Mouse (Mus musculus): ENCODE data around the gene Hoxc6. TPM values are rescaled to one million over a fixed set of nuclear protein-coding genes. Genes with fewer than 3 reads are reported as not detected.

Hoxc6 gene
- total and polyA plus RNA-seq, 2 experiments from 2014 or later, result not detected

DNA sequence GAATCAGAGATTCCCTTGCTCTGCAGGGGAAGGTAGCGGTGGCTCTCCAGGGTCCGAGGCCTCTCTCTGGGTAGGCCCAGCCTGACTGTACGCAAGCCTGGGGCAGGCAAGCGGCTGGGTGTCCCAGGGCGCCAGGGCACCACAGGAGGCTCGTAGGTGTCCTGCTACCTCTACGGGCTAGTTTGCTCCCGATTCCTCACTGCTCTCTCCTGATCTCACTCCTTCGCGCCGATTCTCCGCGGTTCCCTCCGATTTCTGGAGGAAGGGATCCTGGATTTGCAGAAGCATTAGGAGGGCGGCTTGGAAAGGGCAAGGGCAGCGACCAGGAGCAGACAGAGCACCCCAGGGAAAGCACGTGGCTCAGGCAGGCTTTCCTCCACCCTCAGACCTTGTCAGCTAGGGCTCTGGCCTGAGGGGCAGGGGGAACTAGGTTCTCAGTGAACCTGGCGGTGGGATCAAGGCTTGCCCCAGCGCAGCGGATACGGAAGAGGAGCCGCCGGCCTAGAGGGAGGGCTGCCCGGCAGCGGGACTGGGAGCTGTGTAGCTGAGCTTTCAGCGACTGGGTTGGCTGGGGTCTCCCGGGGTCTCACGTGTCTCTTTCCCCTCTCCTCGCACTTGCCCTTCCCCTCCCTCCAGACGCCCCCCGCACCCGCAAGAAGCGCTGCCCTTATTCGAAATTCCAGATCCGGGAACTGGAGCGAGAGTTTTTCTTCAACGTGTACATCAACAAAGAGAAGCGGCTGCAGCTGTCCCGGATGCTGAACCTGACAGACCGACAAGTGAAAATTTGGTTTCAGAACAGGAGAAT, 42.0 kb upstream of the Hoxc6 start:
- DNase-seq (no peak), ATAC-seq (no peak)
- 1% methylated on average over 40 of the region's 40 CpGs for WGBS
- H3K27ac ChIP-seq (ENCODE audit: low read depth, low read length), result no peak overlapping the region
- no peaks in the 10 kb centered on the region for H3K9me3 ChIP-seq (ENCODE audit: low read length)
- H3K4me2 ChIP-seq (ENCODE audit: low read depth), result no peak overlapping the region
- H3K4me1 ChIP-seq (ENCODE audit: insufficient read depth), result no peaks in the 10 kb centered on the region
- H3K27me3 ChIP-seq (ENCODE audit: insufficient read depth, low read length), result peaks cover 95% of the 10 kb centered on the region
- TF ChIP-seq CTCF (IDR thresholded peaks at IDR 0.05; ENCODE audit: low read depth), result no peak
- H3K9ac ChIP-seq, result no peak overlapping the region
- H3K36me3 ChIP-seq (ENCODE audit: insufficient read depth), result no peaks in the 10 kb centered on the region
- no peak overlapping the region for H3K4me3 ChIP-seq (ENCODE audit: low read depth, low read length)

GRCm38 (mm10) chr15:102956906-102957305, 41.2 kb upstream of the Hoxc6 start:
- Histone ChIP-seq H3K4me2 (ENCODE audit: low read depth) (no peak overlapping the region), H3K9me3 (ENCODE audit: low read length) (no peaks in the 10 kb centered on the region), H3K27me3 (ENCODE audit: insufficient read depth, low read length) (peaks cover 95% of the 10 kb centered on the region), H3K4me1 (ENCODE audit: insufficient read depth) (no peaks in the 10 kb centered on the region), H3K4me3 (ENCODE audit: low read depth, low read length) (no peak overlapping the region), H3K36me3 (ENCODE audit: insufficient read depth) (no peaks in the 10 kb centered on the region), H3K9ac (no peak overlapping the region), H3K27ac (ENCODE audit: low read depth, low read length) (no peak overlapping the region)
- no peak for ATAC-seq
- no peak for TF ChIP-seq CTCF (IDR thresholded peaks at IDR 0.05; ENCODE audit: low read depth)
- under 1% methylated on average over 12 of the region's 12 CpGs for WGBS
- DNase-seq, result no peak

GRCm38 (mm10) chr15:102959663-102960191, 38.3 kb upstream of the Hoxc6 start:
- Histone ChIP-seq H3K4me1 (ENCODE audit: insufficient read depth) (no peaks in the 10 kb centered on the region), H3K27me3 (ENCODE audit: insufficient read depth, low read length) (peaks cover 96% of the 10 kb centered on the region), H3K4me3 (ENCODE audit: low read depth, low read length) (no peak overlapping the region), H3K36me3 (ENCODE audit: insufficient read depth) (no peaks in the 10 kb centered on the region), H3K9me3 (ENCODE audit: low read length) (no peaks in the 10 kb centered on the region), H3K4me2 (ENCODE audit: low read depth) (no peak overlapping the region), H3K27ac (ENCODE audit: low read depth, low read length) (no peak overlapping the region), H3K9ac (no peak overlapping the region)
- DNase-seq, result no peak
- TF ChIP-seq CTCF (IDR thresholded peaks at IDR 0.05; ENCODE audit: low read depth), result no peak
- under 1% methylated on average over 13 of the region's 13 CpGs for WGBS
- ATAC-seq, result no peak

GRCm38 (mm10) chr15:102961728-102962127, 36.3 kb upstream of the Hoxc6 start:
- H3K36me3 ChIP-seq (ENCODE audit: insufficient read depth), result no peaks in the 10 kb centered on the region
- H3K4me2 ChIP-seq (ENCODE audit: low read depth), result no peak overlapping the region
- H3K4me1 ChIP-seq (ENCODE audit: insufficient read depth), result no peaks in the 10 kb centered on the region
- peaks cover 98% of the 10 kb centered on the region for H3K27me3 ChIP-seq (ENCODE audit: insufficient read depth, low read length)
- H3K4me3 ChIP-seq (ENCODE audit: low read depth, low read length), result no peak overlapping the region
- H3K9me3 ChIP-seq (ENCODE audit: low read length), result no peaks in the 10 kb centered on the region
- ATAC-seq (no peak), DNase-seq (no peak)
- WGBS, result 5% methylated on average over 6 of the region's 6 CpGs
- H3K27ac ChIP-seq (ENCODE audit: low read depth, low read length), result no peak overlapping the region
- H3K9ac ChIP-seq, result no peak overlapping the region
- no peak for TF ChIP-seq CTCF (IDR thresholded peaks at IDR 0.05; ENCODE audit: low read depth)

GRCm38 (mm10) chr15:102962492-102962891, 35.6 kb upstream of the Hoxc6 start:
- no peak overlapping the region for H3K9ac ChIP-seq
- no peak overlapping the region for H3K27ac ChIP-seq (ENCODE audit: low read depth, low read length)
- no peak for ATAC-seq
- under 1% methylated on average over 13 of the region's 13 CpGs for WGBS
- no peaks in the 10 kb centered on the region for H3K4me1 ChIP-seq (ENCODE audit: insufficient read depth)
- no peaks in the 10 kb centered on the region for H3K36me3 ChIP-seq (ENCODE audit: insufficient read depth)
- no peak for TF ChIP-seq CTCF (IDR thresholded peaks at IDR 0.05; ENCODE audit: low read depth)
- no peaks in the 10 kb centered on the region for H3K9me3 ChIP-seq (ENCODE audit: low read length)
- no peak overlapping the region for H3K4me3 ChIP-seq (ENCODE audit: low read depth, low read length)
- no peak overlapping the region for H3K4me2 ChIP-seq (ENCODE audit: low read depth)
- H3K27me3 ChIP-seq (ENCODE audit: insufficient read depth, low read length), result peaks cover 98% of the 10 kb centered on the region
- peak; percentile 42 for DNase-seq

DNA sequence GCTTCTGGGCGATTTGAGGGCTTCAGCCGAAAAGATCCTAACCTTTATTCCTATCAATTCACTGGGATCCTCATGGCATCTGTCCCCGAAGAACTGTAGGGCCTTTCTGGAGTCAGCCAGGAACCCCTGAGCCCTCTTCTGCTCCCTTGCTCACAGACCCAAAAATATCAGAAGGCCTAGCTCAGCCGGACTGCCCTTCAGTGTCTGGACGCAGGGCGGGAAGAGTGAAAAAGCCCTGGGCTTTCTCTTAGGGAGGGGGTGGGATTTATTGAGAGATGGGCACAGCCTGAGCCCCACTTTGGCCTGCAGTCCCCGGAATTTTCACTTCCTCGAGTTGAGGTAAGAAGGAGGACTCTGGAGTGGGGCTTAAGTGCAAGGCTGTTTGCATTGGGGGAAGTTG, 34.8 kb upstream of the Hoxc6 start:
- Histone ChIP-seq H3K9me3 (ENCODE audit: low read length) (no peaks in the 10 kb centered on the region), H3K4me1 (ENCODE audit: insufficient read depth) (no peaks in the 10 kb centered on the region), H3K9ac (no peak overlapping the region), H3K27me3 (ENCODE audit: insufficient read depth, low read length) (peaks cover 96% of the 10 kb centered on the region), H3K27ac (ENCODE audit: low read depth, low read length) (no peak overlapping the region), H3K36me3 (ENCODE audit: insufficient read depth) (no peaks in the 10 kb centered on the region), H3K4me3 (ENCODE audit: low read depth, low read length) (no peak overlapping the region), H3K4me2 (ENCODE audit: low read depth) (no peak overlapping the region)
- DNase-seq (no peak), ATAC-seq (no peak)
- WGBS, result 1% methylated on average over 8 of the region's 8 CpGs
- no peak for TF ChIP-seq CTCF (IDR thresholded peaks at IDR 0.05; ENCODE audit: low read depth)

Measured in forebrain, postnatal 0 days (tissue).